Mouse (Mus musculus) cerebellum, adult 2 months (tissue): ENCODE measurements at regions not wholly inside any gene's neighbourhood (a gene's known extent, or its start where the extent isn't known, plus 50 kb on each side); places are given as distances from the start of the nearest gene placed in this dataset.
A peak's percentile ranks its signal among the peaks of the same experiment; 100 is the strongest.

Experiments used
- DNase-seq, 2 experiments: peaks; one replicate each; pipeline ENCODE4 v3.0.0; 2021
- H3K27ac ChIP-seq: fragments of 200-500 bp; 2 replicates; pipeline ENCODE4 v1.5.1; 2012; ENCODE audit warnings: low read length, control low read depth, inconsistent platforms; ENCODE audit not compliant: insufficient read depth
- H3K27me3 ChIP-seq: fragments of 200-500 bp; 2 replicates; pipeline ENCODE4 v1.6.1; 2012; ENCODE audit warnings: inconsistent platforms, mild to moderate bottlenecking, low read length, moderate library complexity; ENCODE audit not compliant: control insufficient read depth, insufficient read depth
- H3K4me1 ChIP-seq: fragments of 200-500 bp; 2 replicates; pipeline ENCODE4 v1.6.1; 2011; ENCODE audit warnings: low read length; ENCODE audit not compliant: control insufficient read depth, insufficient read depth
- H3K4me3 ChIP-seq: fragments of 200-500 bp; replicated peaks from 2 replicates; pipeline ENCODE3; 2011; ENCODE audit warnings: mild to moderate bottlenecking, low read depth, low read length, control low read depth; ENCODE audit not compliant: insufficient read depth
- CTCF ChIP-seq: fragments of 200-500 bp; IDR thresholded peaks from 2 replicates; pipeline ENCODE4 v1.5.1; 2011; ENCODE audit warnings: low read depth, mild to moderate bottlenecking, control low read depth, low read length, moderate library complexity, borderline replicate concordance; ENCODE audit not compliant: insufficient read depth
- POLR2A ChIP-seq: fragments of 200-500 bp; IDR thresholded peaks from 2 replicates; pipeline ENCODE4 v1.6.1; 2011; ENCODE audit warnings: low read length, control low read depth, borderline replicate concordance; ENCODE audit not compliant: insufficient read depth
- WGBS: fragments of 180-500 bp; shearing (Covaris S2); methylation state at CpG from one replicate; pipeline ENCODE4 v1.1.7; 2018; 5-methylcytosine and 5-hydroxymethylcytosine counted together

DNA sequence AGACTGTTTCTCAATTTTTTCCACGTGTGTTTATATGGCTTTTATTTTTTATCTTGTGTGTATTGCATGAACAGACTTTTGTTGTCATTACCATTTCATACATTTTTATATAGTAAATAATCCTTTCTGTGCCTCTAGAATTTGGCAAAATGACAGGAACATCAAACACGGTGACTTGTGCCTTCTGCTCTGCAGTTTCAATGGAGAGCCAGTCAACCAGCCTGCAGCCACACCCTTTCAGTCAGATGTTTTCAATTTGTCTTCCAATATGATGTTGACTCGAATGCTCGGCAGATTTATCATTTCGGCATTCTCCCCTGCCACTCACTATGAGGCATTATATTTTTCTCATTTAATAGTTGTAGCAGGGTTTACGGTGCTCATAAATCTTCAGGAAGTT lies 74.7 kb upstream of the Dusp10 start:
- TF ChIP-seq CTCF (no peak), POLR2A (no peak)
- DNase-seq, result no peak
- Histone ChIP-seq H3K27ac (no peak overlapping the region), H3K27me3 (no peaks in the 10 kb centered on the region), H3K4me1 (no peaks in the 10 kb centered on the region), H3K4me3 (no peak overlapping the region)
- 76% methylated on average over 6 of the region's 6 CpGs for WGBS

DNA sequence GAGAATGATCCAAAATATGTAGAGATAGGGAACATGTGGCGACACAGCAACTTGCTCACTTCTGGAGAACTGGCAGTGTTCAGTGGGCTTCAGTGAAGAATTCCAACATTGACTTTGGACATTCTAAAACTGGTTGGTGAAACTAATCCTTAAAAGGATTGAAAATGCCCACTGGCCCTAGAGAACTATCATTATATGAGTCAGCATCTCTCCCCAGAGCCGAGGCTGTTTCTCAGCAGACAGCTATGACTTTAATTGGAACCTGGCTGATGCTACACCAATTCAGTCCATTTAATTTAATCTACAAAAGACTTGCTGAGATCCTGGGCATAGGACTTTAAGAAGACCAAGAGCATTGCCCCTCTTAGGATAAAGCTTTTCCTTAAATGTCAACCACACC lies 72.4 kb upstream of the Dusp10 start:
- H3K4me1 ChIP-seq, result no peaks in the 10 kb centered on the region
- no peak for DNase-seq
- H3K27ac ChIP-seq, result no peak overlapping the region
- no peaks in the 10 kb centered on the region for H3K27me3 ChIP-seq
- WGBS, result 83% methylated on average over 2 of the region's 2 CpGs
- no peak for TF ChIP-seq CTCF
- TF ChIP-seq POLR2A, result no peak
- H3K4me3 ChIP-seq, result no peak overlapping the region

DNA sequence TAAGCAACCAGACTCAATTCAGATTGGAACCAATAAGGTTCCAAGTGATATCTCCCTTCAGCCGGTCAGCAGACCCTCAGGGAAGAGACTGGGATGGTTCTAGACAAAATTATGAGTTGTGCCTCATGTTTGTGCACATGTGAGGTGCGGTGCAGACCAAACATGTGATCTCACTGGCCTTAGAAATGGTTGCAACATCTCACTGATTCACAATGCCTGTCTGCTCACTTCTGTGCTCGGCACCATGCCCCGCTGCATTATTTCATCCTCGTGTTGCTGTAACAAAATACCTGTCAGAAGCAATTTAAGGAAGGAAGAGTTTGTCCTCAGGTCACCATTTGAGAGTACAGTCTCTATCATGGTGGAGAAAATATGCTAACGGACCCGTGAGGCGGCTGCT lies 66.9 kb upstream of the Dusp10 start:
- TF ChIP-seq CTCF (no peak), POLR2A (no peak)

DNA sequence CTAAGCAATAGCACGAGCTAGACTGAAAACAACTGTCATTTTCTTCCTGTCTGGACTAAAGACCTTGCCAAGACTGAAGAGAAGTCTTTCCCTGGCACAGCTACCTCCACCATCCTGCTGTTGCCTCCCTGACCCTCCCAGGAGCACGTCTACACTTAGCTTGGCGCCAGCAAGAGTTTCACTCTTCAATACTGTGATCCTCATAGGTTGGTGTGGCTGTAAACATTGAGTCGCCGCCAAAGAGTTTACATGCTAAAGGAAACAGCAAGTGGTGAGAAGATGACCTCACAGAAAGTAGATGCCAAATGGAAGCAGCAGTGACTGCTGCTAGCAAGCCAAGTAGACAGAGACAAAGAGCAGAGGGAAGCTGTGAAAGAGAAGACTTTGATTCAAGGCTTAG lies 66.0 kb upstream of the Dusp10 start:
- Histone ChIP-seq H3K4me1 (no peaks in the 10 kb centered on the region), H3K27me3 (no peaks in the 10 kb centered on the region), H3K27ac (no peak overlapping the region), H3K4me3 (no peak overlapping the region)
- 6% methylated on average over 5 of the region's 5 CpGs for WGBS
- no peak for DNase-seq
- TF ChIP-seq POLR2A (no peak), CTCF (no peak)

More for the DNA sequence above, 66.9 kb upstream of the Dusp10 start:
- no peaks in the 10 kb centered on the region for H3K4me1 ChIP-seq
- H3K4me3 ChIP-seq, result no peak overlapping the region
- H3K27me3 ChIP-seq, result no peaks in the 10 kb centered on the region
- no peak overlapping the region for H3K27ac ChIP-seq
- no peak for DNase-seq
- WGBS, result 87% methylated on average over 8 of the region's 8 CpGs

DNA sequence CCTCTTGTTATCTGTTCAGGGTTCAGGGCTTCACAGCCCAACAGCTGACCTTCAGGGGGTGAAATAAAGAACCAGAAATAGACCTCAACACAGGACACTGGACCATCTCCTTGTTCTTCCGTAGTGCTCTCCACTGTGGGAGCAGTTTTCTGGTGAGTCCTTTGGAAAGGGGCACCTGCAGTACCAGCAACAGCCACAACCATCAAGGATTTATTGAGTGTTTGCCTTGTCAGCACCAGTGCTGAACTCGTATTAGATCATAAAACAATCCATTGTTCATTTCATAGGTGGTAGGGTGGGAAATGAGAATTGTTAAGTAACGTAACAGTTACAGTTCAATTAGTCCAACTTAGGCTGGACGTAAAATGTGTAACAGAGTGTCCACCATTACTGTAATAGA lies 63.9 kb upstream of the Dusp10 start:
- WGBS, result 89% methylated on average over 4 of the region's 4 CpGs
- Histone ChIP-seq H3K27me3 (no peaks in the 10 kb centered on the region), H3K4me3 (no peak overlapping the region), H3K4me1 (no peaks in the 10 kb centered on the region), H3K27ac (no peak overlapping the region)
- DNase-seq, result no peak
- TF ChIP-seq CTCF, result no peak
- TF ChIP-seq POLR2A, result no peak

DNA sequence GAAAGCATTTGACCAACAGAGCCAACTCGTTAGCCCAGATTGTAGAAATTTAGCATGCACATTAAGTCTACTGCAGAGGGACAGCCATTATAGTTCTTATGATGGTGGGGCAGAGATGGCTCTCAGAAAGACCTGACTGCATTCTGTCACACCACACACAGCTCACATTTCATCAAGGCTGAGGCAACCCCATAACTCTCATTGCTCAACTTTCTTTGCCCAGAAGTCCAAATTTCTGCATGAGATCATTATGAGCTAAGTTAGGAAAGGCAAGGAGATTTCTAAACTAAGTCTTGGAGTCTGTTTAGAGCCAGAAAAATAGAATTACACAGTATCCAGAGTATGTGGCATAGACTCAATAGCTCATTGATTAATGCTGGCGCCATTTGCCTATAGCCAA lies 59.0 kb upstream of the Dusp10 start:
- Histone ChIP-seq H3K27ac (no peak overlapping the region), H3K27me3 (no peaks in the 10 kb centered on the region), H3K4me3 (no peak overlapping the region), H3K4me1 (no peaks in the 10 kb centered on the region)
- TF ChIP-seq POLR2A (no peak), CTCF (no peak)
- WGBS, result 95% methylated on average over 2 of the region's 2 CpGs
- no peak for DNase-seq

DNA sequence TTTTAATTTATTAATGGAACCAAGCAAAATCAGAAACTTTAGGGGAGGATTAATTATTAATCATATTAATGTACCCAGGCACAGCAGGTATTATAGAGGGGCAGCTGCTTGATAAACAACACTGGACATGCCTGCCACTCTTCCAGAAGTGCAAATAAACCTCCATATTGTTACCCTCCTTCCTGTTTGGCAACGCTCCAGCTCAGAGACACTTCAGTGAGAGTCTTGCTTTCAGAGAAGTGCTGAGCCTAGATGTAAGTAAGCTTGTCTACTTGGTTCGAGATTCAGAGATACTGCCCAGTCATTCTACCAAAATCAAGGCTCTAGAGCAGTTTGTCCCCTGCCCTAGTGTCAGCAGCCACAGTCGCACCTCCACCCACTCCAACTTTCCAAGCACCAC lies 56.7 kb upstream of the Dusp10 start:
- DNase-seq, result no peak
- 66% methylated on average over 3 of the region's 3 CpGs for WGBS
- Histone ChIP-seq H3K4me3 (no peak overlapping the region), H3K27ac (no peak overlapping the region), H3K4me1 (peaks cover 1% of the 10 kb centered on the region; the same call in 1 of the 2 replicates), H3K27me3 (no peaks in the 10 kb centered on the region)
- no peak for TF ChIP-seq POLR2A
- no peak for TF ChIP-seq CTCF

DNA sequence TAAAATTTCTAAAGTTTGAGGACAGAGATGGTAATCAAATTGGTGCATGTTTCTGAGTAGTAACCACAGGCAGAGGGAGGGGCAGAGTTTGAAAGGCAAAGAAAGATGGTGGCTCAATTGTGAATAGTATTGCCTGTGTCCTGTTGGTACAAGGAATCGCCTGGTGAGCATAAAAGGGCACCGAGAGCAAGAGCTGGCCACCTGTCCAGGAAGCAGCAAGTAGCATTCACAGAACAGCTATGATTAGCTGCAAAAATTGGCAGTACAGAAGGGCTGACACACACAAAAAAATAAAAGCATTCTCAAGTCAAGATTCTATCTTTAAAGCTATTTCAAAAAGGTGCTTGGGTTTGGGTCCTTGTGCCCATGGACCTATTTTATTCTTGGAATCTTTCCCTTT lies 51.7 kb upstream of the Dusp10 start:
- WGBS, result 21% methylated on average over 2 of the region's 2 CpGs
- no peaks in the 10 kb centered on the region for H3K27me3 ChIP-seq
- H3K4me1 ChIP-seq, result peaks cover 8% of the 10 kb centered on the region
- no peak for TF ChIP-seq POLR2A
- peak in 1 of 2 experiments; percentile 11 for DNase-seq
- no peak overlapping the region for H3K27ac ChIP-seq
- H3K4me3 ChIP-seq, result no peak overlapping the region
